In the genomic region with DNA sequence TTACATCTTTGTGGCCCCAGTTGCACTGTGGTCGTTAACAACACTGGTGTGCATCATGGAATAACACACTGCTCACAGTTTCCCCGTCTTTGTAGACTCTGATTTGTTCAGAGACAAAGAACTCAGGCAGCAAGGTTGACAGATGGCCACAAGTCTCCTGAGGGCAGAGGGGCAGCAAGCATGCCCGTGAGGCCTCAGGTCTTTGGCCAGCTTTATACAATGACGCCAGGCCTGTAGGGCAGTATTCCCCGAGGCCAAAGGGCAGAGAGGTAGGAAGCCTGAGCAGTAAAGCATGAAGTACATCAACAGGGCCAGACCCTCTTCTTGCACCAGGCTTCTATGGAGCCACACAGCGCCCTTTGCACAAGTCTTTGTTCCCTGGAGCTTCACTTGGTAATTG, we compare ENCODE assay signal across 24 mouse cellular contexts. TPM values are rescaled to one million over a fixed set of nuclear protein-coding genes. Genes with fewer than 3 reads are reported as not detected.
DNase-seq lines count a peak whose midpoint lies in the region; ATAC-seq and TF ChIP-seq lines count a peak whose summit lies in the region.
"Had no signal": no experiment of that assay in that cellular context is flagged by ENCODE, and none has a peak within 500 bp of the region (broad histone marks: within the 10 kb centered on the region; RNA-seq: fewer than 3 reads in every experiment).

No protein-coding gene starts in this region.

- no peaks in the 10 kb centered on the region; the same call in 1 of the 2 replicates for H3K27me3 ChIP-seq in forebrain, embryonic 11.5 days (ENCODE audit: control insufficient read depth, insufficient read depth, low read length)
- H3K27me3 ChIP-seq in forebrain, postnatal 0 days (ENCODE audit: insufficient read depth, low read length): no peaks in the 10 kb centered on the region
- no peaks in the 10 kb centered on the region for H3K27me3 ChIP-seq in kidney, embryonic 16.5 days (ENCODE audit: insufficient read depth, low read length)
- no peaks in the 10 kb centered on the region for H3K27me3 ChIP-seq in midbrain, embryonic 12.5 days
- H3K27me3 ChIP-seq in midbrain, embryonic 16.5 days (ENCODE audit: control insufficient read depth, insufficient read depth, low read depth, low read length): no peaks in the 10 kb centered on the region
- H3K27me3 ChIP-seq: heart, embryonic 15.5 days; limb, embryonic 13.5 days; lung, embryonic 15.5 days; neural tube, embryonic 13.5 days; stomach, embryonic 15.5 days had no signal

- 74% methylated on average over 6 of the region's 6 CpGs for WGBS in forebrain, embryonic 11.5 days
- 57% methylated on average over 6 of the region's 6 CpGs for WGBS in forebrain, postnatal 0 days
- WGBS in kidney, embryonic 16.5 days: 39% methylated on average over 6 of the region's 6 CpGs
- WGBS in midbrain, embryonic 12.5 days: 61% methylated on average over 6 of the region's 6 CpGs
- WGBS in midbrain, embryonic 16.5 days: 51% methylated on average over 6 of the region's 6 CpGs

- no peak for ATAC-seq in forebrain, embryonic 11.5 days (replicated peaks; ENCODE audit: low FRiP score)
- no peak for ATAC-seq in forebrain, postnatal 0 days
- no peak for ATAC-seq in kidney, embryonic 16.5 days (ENCODE audit: low FRiP score, low TSS enrichment)
- ATAC-seq in midbrain, embryonic 12.5 days (ENCODE audit: low FRiP score, low read depth): no peak
- ATAC-seq in midbrain, embryonic 16.5 days: no peak
- ATAC-seq: CD4-positive, CD25-positive, alpha-beta regulatory T cell, adult 4 months; forebrain, embryonic 16.5 days; inflammation-experienced regulatory T-cells, adult 6 months had no signal

- H3K36me3 ChIP-seq in forebrain, embryonic 11.5 days (ENCODE audit: control insufficient read depth, insufficient read depth, low read length): no peaks in the 10 kb centered on the region
- no peaks in the 10 kb centered on the region for H3K36me3 ChIP-seq in forebrain, postnatal 0 days (ENCODE audit: insufficient read depth)
- no peaks in the 10 kb centered on the region for H3K36me3 ChIP-seq in kidney, embryonic 16.5 days (ENCODE audit: insufficient read depth, low read length)
- H3K36me3 ChIP-seq in midbrain, embryonic 12.5 days: no peaks in the 10 kb centered on the region
- H3K36me3 ChIP-seq in midbrain, embryonic 16.5 days (ENCODE audit: control insufficient read depth, insufficient read depth, low read length): no peaks in the 10 kb centered on the region
- H3K36me3 ChIP-seq: heart, embryonic 15.5 days; limb, embryonic 13.5 days; lung, embryonic 15.5 days; neural tube, embryonic 13.5 days; stomach, embryonic 15.5 days had no signal

- no peak overlapping the region for H3K27ac ChIP-seq in forebrain, embryonic 11.5 days (ENCODE audit: low read depth, low read length)
- H3K27ac ChIP-seq in forebrain, postnatal 0 days (ENCODE audit: low read depth, low read length): no peak overlapping the region
- no peak overlapping the region for H3K27ac ChIP-seq in kidney, embryonic 16.5 days (ENCODE audit: low read length)
- H3K27ac ChIP-seq in midbrain, embryonic 12.5 days (replicated peaks): peak overlapping the region; percentile 22; the same call in 1 of the 2 replicates
- H3K27ac ChIP-seq in midbrain, embryonic 16.5 days (ENCODE audit: low read length): no peak overlapping the region
- H3K27ac ChIP-seq: heart, embryonic 15.5 days; hindbrain, embryonic 14.5 days; limb, embryonic 13.5 days; lung, embryonic 15.5 days; neural tube, embryonic 13.5 days; stomach, embryonic 15.5 days had no signal

- H3K4me1 ChIP-seq in forebrain, embryonic 11.5 days (replicated peaks; ENCODE audit: control insufficient read depth, insufficient read depth, low read length): 0 out of 2 replicates have a peak, but pooled peaks cover 6% of the 10 kb centered on the region
- no peaks in the 10 kb centered on the region for H3K4me1 ChIP-seq in forebrain, postnatal 0 days (ENCODE audit: insufficient read depth)
- H3K4me1 ChIP-seq in kidney, embryonic 16.5 days (ENCODE audit: insufficient read depth, low read length): 0 out of 2 replicates have a peak, but pooled peaks cover 6% of the 10 kb centered on the region
- peaks cover 19% of the 10 kb centered on the region for H3K4me1 ChIP-seq in midbrain, embryonic 12.5 days
- peaks cover 7% of the 10 kb centered on the region; the same call in 1 of the 2 replicates for H3K4me1 ChIP-seq in midbrain, embryonic 16.5 days (ENCODE audit: control insufficient read depth, insufficient read depth, low read length)
- H3K4me1 ChIP-seq: lung, embryonic 15.5 days; stomach, embryonic 15.5 days had no signal

- no peak for TF ChIP-seq CTCF in forebrain, postnatal 0 days (IDR thresholded peaks at IDR 0.05; ENCODE audit: low read depth)

- no peak overlapping the region for H3K4me2 ChIP-seq in forebrain, embryonic 11.5 days (ENCODE audit: low read depth, low read length, severe bottlenecking)
- H3K4me2 ChIP-seq in forebrain, postnatal 0 days (ENCODE audit: low read depth): no peak overlapping the region
- no peak overlapping the region for H3K4me2 ChIP-seq in kidney, embryonic 16.5 days (replicated peaks; ENCODE audit: low read depth, low read length)
- no peak overlapping the region for H3K4me2 ChIP-seq in midbrain, embryonic 12.5 days (replicated peaks)
- H3K4me2 ChIP-seq in midbrain, embryonic 16.5 days (ENCODE audit: low read length): no peak overlapping the region
- H3K4me2 ChIP-seq: heart, embryonic 15.5 days; hindbrain, embryonic 14.5 days; limb, embryonic 13.5 days; liver, embryonic 11.5 days; lung, embryonic 15.5 days; neural tube, embryonic 13.5 days; stomach, embryonic 15.5 days had no signal

- no peaks in the 10 kb centered on the region for H3K9me3 ChIP-seq in forebrain, embryonic 11.5 days (ENCODE audit: control insufficient read depth, low read length)
- no peaks in the 10 kb centered on the region for H3K9me3 ChIP-seq in forebrain, postnatal 0 days (ENCODE audit: low read length)
- no peaks in the 10 kb centered on the region for H3K9me3 ChIP-seq in kidney, embryonic 16.5 days (ENCODE audit: low read length)
- no peaks in the 10 kb centered on the region for H3K9me3 ChIP-seq in midbrain, embryonic 12.5 days
- no peaks in the 10 kb centered on the region for H3K9me3 ChIP-seq in midbrain, embryonic 16.5 days (replicated peaks; ENCODE audit: control insufficient read depth, low read length, poor library complexity, severe bottlenecking)
- H3K9me3 ChIP-seq: heart, embryonic 15.5 days; limb, embryonic 13.5 days; lung, embryonic 15.5 days; neural tube, embryonic 13.5 days; stomach, embryonic 15.5 days had no signal

- H3K9ac ChIP-seq in forebrain, embryonic 11.5 days (ENCODE audit: low read length): no peak overlapping the region
- H3K9ac ChIP-seq in forebrain, postnatal 0 days: no peak overlapping the region
- no peak overlapping the region for H3K9ac ChIP-seq in kidney, embryonic 16.5 days (replicated peaks; ENCODE audit: low read length)
- H3K9ac ChIP-seq in midbrain, embryonic 12.5 days (replicated peaks): no peak overlapping the region
- H3K9ac ChIP-seq in midbrain, embryonic 16.5 days (ENCODE audit: low read depth, low read length): no peak overlapping the region
- H3K9ac ChIP-seq: heart, embryonic 15.5 days; hindbrain, embryonic 14.5 days; limb, embryonic 13.5 days; lung, embryonic 15.5 days; neural tube, embryonic 13.5 days; stomach, embryonic 15.5 days had no signal

- H3K4me3 ChIP-seq in forebrain, embryonic 11.5 days (ENCODE audit: low read depth, low read length): no peak overlapping the region
- no peak overlapping the region for H3K4me3 ChIP-seq in forebrain, postnatal 0 days (ENCODE audit: low read depth, low read length)
- H3K4me3 ChIP-seq in kidney, embryonic 16.5 days (ENCODE audit: low read length): no peak overlapping the region
- no peak overlapping the region for H3K4me3 ChIP-seq in midbrain, embryonic 12.5 days
- H3K4me3 ChIP-seq in midbrain, embryonic 16.5 days (ENCODE audit: low read depth, low read length): no peak overlapping the region
- H3K4me3 ChIP-seq: heart, embryonic 15.5 days; limb, embryonic 13.5 days; lung, embryonic 15.5 days; neural tube, embryonic 13.5 days; stomach, embryonic 15.5 days had no signal

- DNase-seq in forebrain, embryonic 11.5 days (ENCODE audit: low spot score): peak; percentile 52
- DNase-seq in forebrain, postnatal 0 days: no peak
- DNase-seq in kidney, adult 18-20 months: peak; percentile 28
- DNase-seq in kidney, postnatal 25 days: peak; percentile 28 to 52
- no peak for DNase-seq in ovary, postnatal 10 days (ENCODE audit: low spot score)
- DNase-seq: adrenal gland, postnatal 25 days; cerebellum, adult 18-20 months; cerebellum, postnatal 25 days had no signal

RNA-seq across cellular contexts. Expression of a gene that starts 12.6 kb away (rescaled TPM):
- polyA plus RNA-seq in forebrain, embryonic 11.5 days (2014; fragmentation: Nextera tagmentation; extraction: Ambion mirVana): 0.17 and 0.23 TPM in 2 replicates
- 5.3 and 5.9 TPM in 2 replicates for total RNA-seq in forebrain, postnatal 0 days (2014; rRNA removed)
- 0.88 and 1.2 TPM in 2 replicates for polyA plus RNA-seq in forebrain, postnatal 0 days (2015; fragmentation: Nextera tagmentation; extraction: Ambion mirVana)
- 0.09 and 0.15 TPM in 2 replicates for polyA plus RNA-seq in kidney, embryonic 16.5 days (2015; fragmentation: Nextera tagmentation; extraction: Ambion mirVana)
- polyA plus RNA-seq in midbrain, embryonic 12.5 days (2016; fragmentation: Nextera tagmentation; extraction: Ambion mirVana): 0.24 TPM in 1 of 2 replicates, not detected in the other
- 0.42 and 0.55 TPM in 2 replicates for polyA plus RNA-seq in midbrain, embryonic 16.5 days (2015; fragmentation: Nextera tagmentation; extraction: Ambion mirVana)
- total RNA-seq: adrenal gland, postnatal 25 days; gastrocnemius, adult 8-10 months; megakaryocyte progenitor cell, adult 5-6 weeks had no signal
- polyA plus RNA-seq: small intestine, adult 2 months had no signal

RNA-seq across cellular contexts. Expression of a gene that starts 54.6 kb away (rescaled TPM):
- 39.8 and 44.1 TPM in 2 replicates for polyA plus RNA-seq in forebrain, embryonic 11.5 days (2014; fragmentation: Nextera tagmentation; extraction: Ambion mirVana)
- total RNA-seq in forebrain, postnatal 0 days (2014; rRNA removed): 41.2 and 50.2 TPM in 2 replicates
- polyA plus RNA-seq in forebrain, postnatal 0 days (2015; fragmentation: Nextera tagmentation; extraction: Ambion mirVana): 12.2 and 17.6 TPM in 2 replicates
- polyA plus RNA-seq in kidney, embryonic 16.5 days (2015; fragmentation: Nextera tagmentation; extraction: Ambion mirVana): 26.8 and 29.0 TPM in 2 replicates
- polyA plus RNA-seq in midbrain, embryonic 12.5 days (2016; fragmentation: Nextera tagmentation; extraction: Ambion mirVana): 41.4 and 43.6 TPM in 2 replicates
- 23.9 and 26.8 TPM in 2 replicates for polyA plus RNA-seq in midbrain, embryonic 16.5 days (2015; fragmentation: Nextera tagmentation; extraction: Ambion mirVana)

RNA-seq across cellular contexts. Expression of a gene that starts 54.8 kb away (rescaled TPM):
- 58.1 and 64.5 TPM in 2 replicates for polyA plus RNA-seq in forebrain, embryonic 11.5 days (2014; fragmentation: Nextera tagmentation; extraction: Ambion mirVana)
- 49.8 and 69.9 TPM in 2 replicates for total RNA-seq in forebrain, postnatal 0 days (2014; rRNA removed)
- polyA plus RNA-seq in forebrain, postnatal 0 days (2015; fragmentation: Nextera tagmentation; extraction: Ambion mirVana): 43.6 and 50.6 TPM in 2 replicates
- 56.3 and 56.8 TPM in 2 replicates for polyA plus RNA-seq in kidney, embryonic 16.5 days (2015; fragmentation: Nextera tagmentation; extraction: Ambion mirVana)
- 54.6 and 59.2 TPM in 2 replicates for polyA plus RNA-seq in midbrain, embryonic 12.5 days (2016; fragmentation: Nextera tagmentation; extraction: Ambion mirVana)
- 55.1 and 57.1 TPM in 2 replicates for polyA plus RNA-seq in midbrain, embryonic 16.5 days (2015; fragmentation: Nextera tagmentation; extraction: Ambion mirVana)

RNA-seq across cellular contexts. Expression of a gene that starts 57.6 kb away (rescaled TPM):
- polyA plus RNA-seq in forebrain, embryonic 11.5 days (2014; fragmentation: Nextera tagmentation; extraction: Ambion mirVana): 7.3 and 8.4 TPM in 2 replicates
- 42.4 and 47.9 TPM in 2 replicates for total RNA-seq in forebrain, postnatal 0 days (2014; rRNA removed)
- polyA plus RNA-seq in forebrain, postnatal 0 days (2015; fragmentation: Nextera tagmentation; extraction: Ambion mirVana): 46.8 and 49.5 TPM in 2 replicates
- 9.5 and 9.8 TPM in 2 replicates for polyA plus RNA-seq in kidney, embryonic 16.5 days (2015; fragmentation: Nextera tagmentation; extraction: Ambion mirVana)
- 20.1 and 40.2 TPM in 2 replicates for polyA plus RNA-seq in midbrain, embryonic 12.5 days (2016; fragmentation: Nextera tagmentation; extraction: Ambion mirVana)
- 40.4 and 43.2 TPM in 2 replicates for polyA plus RNA-seq in midbrain, embryonic 16.5 days (2015; fragmentation: Nextera tagmentation; extraction: Ambion mirVana)

Comparison
In these comparisons a context has a peak if more than half of its experiments do, and no peak if none do; other contexts are left out.
1. DNase-seq: peak in forebrain, embryonic 11.5 days (single experiment), kidney, adult 18-20 months (single experiment) and kidney, postnatal 25 days (2 of 2); none in forebrain, postnatal 0 days (single experiment) and ovary, postnatal 10 days (single experiment).